Comparison of ENCODE assay signal across 8 mouse cellular contexts in the genomic region with DNA sequence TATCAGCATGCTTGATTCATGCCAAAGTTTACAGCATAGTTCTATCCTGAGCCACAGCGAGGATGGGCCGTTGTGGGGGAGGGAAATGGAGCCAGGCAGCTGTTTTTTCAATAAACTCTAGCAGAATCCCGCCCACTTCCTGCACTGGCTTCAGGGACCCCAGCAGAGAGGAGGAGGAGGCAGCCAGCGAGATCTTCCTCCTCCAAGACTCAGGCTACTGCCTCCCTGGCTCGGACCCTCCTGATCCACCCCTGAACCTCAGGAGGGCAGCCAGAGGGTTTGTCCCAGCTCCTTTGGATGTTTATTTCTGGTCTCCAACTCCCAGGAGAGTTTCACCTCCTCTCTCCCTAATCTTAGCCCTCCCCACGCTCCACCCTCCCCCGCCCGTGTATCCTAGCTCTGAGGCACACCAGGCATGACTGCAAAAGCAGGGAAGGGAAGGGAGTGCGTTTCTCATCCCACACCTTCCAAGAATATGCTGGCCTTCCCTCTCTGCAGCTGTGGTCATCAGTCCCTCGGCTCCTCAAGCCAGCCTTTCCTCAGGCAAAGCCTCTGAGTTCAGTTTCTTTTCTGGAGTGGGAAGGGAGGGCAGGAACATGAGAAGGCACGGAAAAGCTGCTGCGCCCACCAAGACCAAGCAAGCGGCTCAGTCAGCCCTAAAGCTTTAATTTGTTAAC.
A peak's percentile ranks its signal among the peaks of the same experiment; 100 is the strongest.
DNase-seq lines count a peak whose midpoint lies in the region; ATAC-seq and TF ChIP-seq lines count a peak whose summit lies in the region.

No protein-coding gene starts in this region.

- H3K9me3 ChIP-seq in E14TG2a.4 (ENCODE audit: low read length), result no peaks in the 10 kb centered on the region
- no peaks in the 10 kb centered on the region for H3K9me3 ChIP-seq in hindbrain, embryonic 16.5 days (ENCODE audit: control insufficient read depth, low read length)

- DNase-seq in gastrocnemius, adult 8-10 months (ENCODE audit: low spot score in 2 of 2), result peak; percentile 76 to 82
- DNase-seq in left cerebral cortex, postnatal 14 days (ENCODE audit: low spot score in 2 of 2), result peak; percentile 70 to 74
- DNase-seq in right cerebral cortex, postnatal 25 days, result peak; percentile 73
- peak; percentile 81 for DNase-seq in urinary bladder, postnatal 14 days (ENCODE audit: low spot score)

- peak overlapping the region; percentile 67 for H3K27ac ChIP-seq in hindbrain, embryonic 16.5 days (ENCODE audit: low read depth, low read length)

- H3K4me3 ChIP-seq in E14TG2a.4 (replicated peaks; ENCODE audit: low read length), result peak overlapping the region; percentile 70
- H3K4me3 ChIP-seq in hindbrain, embryonic 16.5 days (ENCODE audit: low read length), result peak overlapping the region; percentile 34

- no peaks in the 10 kb centered on the region for H3K36me3 ChIP-seq in E14TG2a.4 (ENCODE audit: insufficient read depth, low read length)
- H3K36me3 ChIP-seq in hindbrain, embryonic 16.5 days (ENCODE audit: control insufficient read depth, insufficient read depth, low read length), result no peaks in the 10 kb centered on the region

- TF ChIP-seq CTCF in E14TG2a.4 (conservative IDR thresholded peaks at IDR 0.05; ENCODE audit: low read length), result no peak

- H3K9ac ChIP-seq in hindbrain, embryonic 16.5 days (ENCODE audit: low read depth, low read length), result peak overlapping the region; percentile 44

- peaks cover 60% of the 10 kb centered on the region for H3K4me1 ChIP-seq in E14TG2a.4 (replicated peaks; ENCODE audit: low read depth, low read length)
- H3K4me1 ChIP-seq in hindbrain, embryonic 16.5 days (ENCODE audit: control insufficient read depth, insufficient read depth, low read depth, low read length), result peaks cover 12% of the 10 kb centered on the region

- no peaks in the 10 kb centered on the region for H3K27me3 ChIP-seq in E14TG2a.4 (ENCODE audit: insufficient read depth, low read length)
- no peaks in the 10 kb centered on the region for H3K27me3 ChIP-seq in hindbrain, embryonic 16.5 days (replicated peaks; ENCODE audit: control insufficient read depth, insufficient read depth, low read length)

- peak; percentile 72 for ATAC-seq in common myeloid progenitor, adult 5-6 weeks (replicated peaks; ENCODE audit: low read depth, poor library complexity, severe bottlenecking)
- peak; percentile 76 for ATAC-seq in hindbrain, embryonic 16.5 days
- ATAC-seq in megakaryocyte progenitor cell, adult 5-6 weeks (replicated peaks; ENCODE audit: poor library complexity), result peak; percentile 66

- intact Hi-C loops in left cerebral cortex, postnatal 14 days (cut with DNase I), result loop anchor here (5.0 kb wide), 1 partner anchor 341 kb away; no protein-coding TSS in a partner anchor

- WGBS in hindbrain, embryonic 16.5 days, result under 1% methylated on average over 12 of the region's 13 CpGs

- peak overlapping the region; percentile 64 for H3K4me2 ChIP-seq in hindbrain, embryonic 16.5 days (ENCODE audit: low read length)

Comparison
In these comparisons a context has a peak if more than half of its experiments do, and no peak if none do; other contexts are left out.
1. Peak in every context shown above with its lines: DNase-seq, ATAC-seq, H3K4me3 ChIP-seq and H3K27ac ChIP-seq.